Mouse (Mus musculus) thymus, postnatal 36 days (tissue): ENCODE measurements at regions not wholly inside any gene's neighbourhood (a gene's known extent, or its start where the extent isn't known, plus 50 kb on each side); places are given as distances from the start of the nearest gene placed in this dataset.

ENCODE experiments used
- DNase-seq, 2 experiments: peaks; one replicate each; pipeline ENCODE4 v3.0.0; 2022; ENCODE audit warnings: mixed read lengths in 2 of 2

GRCm38 (mm10) chr12:17113465-17114177, 63.1 kb downstream of the Kcnf1 start:
- peak; percentile 13 to 22 for DNase-seq

GRCm38 (mm10) chr12:17112781-17113464, 63.8 kb downstream of the Kcnf1 start:
- DNase-seq: no peak

DNA sequence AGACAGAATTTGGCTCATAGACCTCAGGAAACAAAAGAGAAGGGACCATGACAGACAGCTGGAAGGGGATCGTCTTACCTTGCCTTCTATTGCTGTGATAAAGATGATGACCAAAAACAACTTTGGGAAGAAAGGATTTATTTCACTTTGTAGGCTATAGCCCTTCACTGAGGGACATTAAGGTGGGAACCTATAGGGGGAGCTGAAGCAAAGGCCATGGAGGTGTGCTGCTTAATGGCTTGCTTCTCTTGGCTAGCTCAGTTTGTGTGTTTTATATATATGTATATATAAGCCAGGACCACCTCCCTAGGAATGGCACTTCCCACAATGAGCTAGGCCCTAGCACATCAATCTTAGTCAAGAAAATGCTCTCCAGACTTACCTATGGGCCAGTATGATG, 70.5 kb downstream of the Kcnf1 start:
- no peak for DNase-seq

DNA sequence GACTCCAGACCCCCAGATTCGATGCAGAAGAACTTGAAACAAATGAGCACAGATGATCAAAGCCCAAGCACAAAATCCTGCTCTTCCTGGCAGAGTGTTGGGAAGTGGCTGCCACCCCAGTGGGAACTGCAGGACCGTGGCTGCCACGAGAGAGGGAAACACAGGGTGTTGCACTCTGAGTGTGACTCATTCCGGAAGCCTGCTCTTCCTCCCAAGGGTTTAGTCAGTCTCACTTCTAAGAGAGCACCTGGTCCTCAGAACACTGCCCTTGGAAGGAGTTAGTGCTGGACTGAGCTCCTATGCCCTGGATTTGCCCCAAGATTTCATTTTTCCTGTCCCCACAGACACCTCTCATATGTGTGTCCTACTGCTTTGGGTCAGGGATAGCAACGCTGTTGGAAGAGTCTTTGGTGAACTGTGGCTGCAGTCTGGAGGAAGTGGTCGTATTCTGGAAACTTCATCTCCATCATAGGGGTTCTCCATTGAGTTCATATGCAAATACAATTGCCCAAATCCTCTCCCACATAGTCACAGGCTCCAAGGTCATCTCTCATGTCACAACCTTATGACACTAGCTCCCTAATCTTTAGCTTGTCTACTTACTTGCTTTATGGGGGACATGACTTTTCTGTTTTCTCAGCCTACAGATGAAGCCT, 71.5 kb downstream of the Kcnf1 start:
- DNase-seq: no peak

DNA sequence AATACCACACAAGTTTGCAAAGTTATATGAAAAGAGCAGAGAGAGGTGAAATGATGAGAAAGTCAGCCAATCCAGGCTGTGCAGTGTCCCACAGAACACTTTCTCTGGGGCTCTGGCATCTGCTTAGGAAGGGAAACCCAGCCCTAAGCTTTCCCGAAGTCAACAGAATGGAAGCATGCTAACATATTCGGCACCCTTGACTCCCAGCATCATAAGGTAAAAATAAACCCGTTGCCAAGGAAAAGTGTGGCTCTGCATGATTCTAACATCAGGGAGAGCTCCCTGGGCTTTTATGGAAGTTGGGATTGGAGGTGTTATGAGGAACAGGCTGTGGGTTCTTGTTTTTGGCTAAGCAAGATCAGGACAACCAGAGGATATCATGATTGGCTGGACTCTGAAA, 74.8 kb downstream of the Kcnf1 start:
- no peak for DNase-seq

- DNase-seq: no peak
These were observed 78.9 kb downstream of the Kcnf1 start for GRCm38 (mm10) chr12:17097800-17098271.

DNA sequence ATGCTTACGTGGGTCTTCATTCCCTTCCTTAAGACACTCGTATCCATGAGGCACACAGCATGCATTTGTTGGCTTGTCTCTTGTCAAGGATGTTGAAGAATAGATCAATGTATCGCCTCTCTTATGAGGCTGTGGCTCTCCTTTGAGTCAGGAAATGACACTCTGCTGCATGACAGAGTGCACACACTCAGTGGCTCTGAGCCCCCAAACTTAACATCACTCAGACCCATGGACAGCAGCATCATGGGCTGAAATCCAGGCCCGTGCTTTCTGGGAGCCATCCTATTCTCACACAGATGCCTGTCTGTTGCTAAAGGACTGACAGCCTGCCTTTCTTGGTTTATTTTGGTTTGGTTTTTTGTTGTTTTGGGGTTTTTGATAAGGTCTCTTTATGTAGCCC, 81.9 kb downstream of the Kcnf1 start:
- DNase-seq: no peak

GRCm38 (mm10) chr12:17093772-17094171, 82.2 kb upstream of the 2410004P03Rik start:
- DNase-seq: no peak

DNA sequence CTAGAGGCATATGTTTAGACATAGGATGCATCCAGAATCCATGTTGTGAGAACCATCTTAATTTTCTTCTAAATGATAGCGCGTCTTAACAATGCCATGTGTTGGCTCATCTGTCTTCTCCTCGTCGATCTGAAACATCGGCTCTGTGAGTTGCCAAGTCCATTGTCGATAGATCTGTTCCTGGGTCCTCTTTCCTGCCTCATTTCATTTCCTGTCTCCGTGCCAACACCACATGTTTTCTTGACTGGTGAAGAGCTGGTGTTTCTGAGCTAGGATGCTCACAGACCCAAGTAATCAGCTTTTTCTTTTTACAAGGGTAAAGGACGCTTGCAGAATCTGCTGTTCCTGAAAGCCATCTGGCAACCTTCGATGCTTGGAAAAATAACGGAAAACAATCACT, 79.5 kb upstream of the 2410004P03Rik start:
- no peak for DNase-seq

- DNase-seq: no peak
These were observed 78.3 kb upstream of the 2410004P03Rik start for GRCm38 (mm10) chr12:17089710-17090339.

DNA sequence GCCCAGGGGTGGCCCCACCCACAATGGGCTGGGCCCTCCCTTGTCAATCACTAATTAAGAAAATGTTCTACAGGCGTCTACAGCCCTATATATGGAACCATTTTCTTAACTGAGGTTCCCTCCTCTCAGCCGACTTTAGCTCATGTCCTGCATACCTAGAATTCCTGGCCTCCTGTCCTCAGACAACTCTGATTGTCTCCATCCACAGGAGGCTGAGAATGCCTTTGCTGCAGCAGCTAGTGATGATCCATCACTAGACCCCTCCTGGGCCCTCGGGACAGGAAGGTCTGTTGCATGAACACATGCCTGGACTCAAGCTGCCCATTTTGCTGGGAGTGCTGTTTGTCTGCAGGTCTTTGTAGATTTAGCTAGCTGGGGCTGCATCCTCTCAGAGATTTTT, 75.9 kb upstream of the 2410004P03Rik start:
- no peak for DNase-seq

- no peak for DNase-seq
These were observed 73.7 kb upstream of the 2410004P03Rik start for GRCm38 (mm10) chr12:17085209-17085574.

DNA sequence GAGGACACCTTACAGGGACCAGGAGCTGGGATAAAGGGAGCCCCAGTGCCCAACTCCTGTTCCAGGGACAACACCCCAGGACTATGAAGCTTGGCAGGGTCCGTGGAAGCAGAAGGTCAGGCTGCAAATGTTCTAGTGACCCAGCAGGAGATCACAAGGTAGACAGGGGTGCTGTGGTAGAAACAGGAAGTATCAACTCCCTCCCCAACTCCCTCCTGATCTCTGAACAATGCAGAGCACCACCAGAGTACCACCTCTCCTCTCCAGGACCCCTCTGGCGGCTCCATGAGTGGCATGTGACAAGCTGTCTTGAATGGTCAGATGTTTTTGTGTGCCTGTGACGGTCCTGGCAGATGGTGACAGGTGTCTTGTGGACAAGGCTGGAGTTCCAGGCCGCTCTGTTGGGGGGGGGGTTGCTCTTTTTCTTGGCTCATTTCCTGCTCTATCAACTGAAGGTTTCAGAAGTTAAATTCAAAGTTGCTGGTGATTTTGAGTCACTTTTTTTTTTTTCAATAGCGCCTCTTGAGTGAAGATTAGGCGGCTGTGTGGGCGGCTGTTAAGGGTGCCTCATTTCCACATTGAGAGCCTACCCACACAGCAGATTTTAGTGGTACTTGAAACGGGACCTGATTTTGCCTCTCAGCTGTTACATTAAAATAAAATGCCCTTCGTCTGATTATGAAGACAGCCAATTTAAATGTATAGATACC, 73.1 kb upstream of the 2410004P03Rik start:
- peak; percentile 19 to 21 for DNase-seq

GRCm38 (mm10) chr12:17071691-17072454, 60.3 kb upstream of the 2410004P03Rik start:
- DNase-seq: no peak

DNA sequence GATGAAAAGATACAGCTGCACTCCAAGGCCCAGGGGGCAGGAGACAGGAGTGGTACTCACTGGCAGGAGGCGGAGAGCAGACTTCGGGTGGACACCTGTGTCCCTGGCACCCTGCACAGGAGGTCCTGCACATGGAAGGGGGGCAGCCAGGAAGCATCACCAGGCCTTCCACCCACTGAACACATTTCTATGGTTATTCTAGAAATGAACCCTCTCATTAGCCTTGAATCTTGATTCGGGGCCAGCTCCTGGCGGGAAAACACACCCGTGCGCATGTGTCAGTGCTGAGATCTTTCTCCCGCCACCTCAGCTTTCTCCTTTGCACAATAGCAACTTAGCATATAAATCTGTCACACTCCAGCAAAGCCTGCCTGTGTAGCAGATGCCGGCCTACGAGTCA, 58.3 kb upstream of the 2410004P03Rik start:
- no peak for DNase-seq

GRCm38 (mm10) chr12:17069161-17069560, 57.6 kb upstream of the 2410004P03Rik start:
- no peak for DNase-seq

DNA sequence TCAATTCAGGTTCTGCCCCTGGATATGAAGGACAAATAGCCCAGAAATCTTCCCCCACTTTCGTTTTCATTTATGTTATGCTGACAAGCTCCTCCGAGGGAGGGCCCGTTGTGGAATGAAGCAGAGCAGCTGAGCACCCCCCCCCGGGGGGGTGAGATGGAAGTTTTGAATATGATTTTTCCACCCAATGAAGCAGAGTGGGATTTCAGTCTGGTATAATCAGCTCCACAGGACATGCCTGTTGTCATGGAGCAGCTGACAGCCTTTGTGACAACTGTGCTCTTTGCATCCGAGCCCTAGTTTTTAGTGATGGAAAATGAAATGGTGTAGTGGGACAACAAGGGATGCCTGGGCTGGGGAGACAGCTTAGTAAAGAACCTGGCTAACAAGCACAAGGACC, 52.4 kb upstream of the 2410004P03Rik start:
- no peak for DNase-seq
